Mouse (Mus musculus) embryo, embryonic 10.5 days (tissue): Measurements from ENCODE around the gene Vmn1r30.

ENCODE experiments used
- DNase-seq: peaks from one replicate; pipeline ENCODE4 v3.0.0-alpha.2; 2015; ENCODE audit warnings: low spot score

Vmn1r30 gene

GRCm38 (mm10) chr6:58443285-58443684 lies at the start of gene Vmn1r30:
Gene Vmn1r30 (minus strand): TSS chr6:58443385.
- DNase-seq: no peak

DNA sequence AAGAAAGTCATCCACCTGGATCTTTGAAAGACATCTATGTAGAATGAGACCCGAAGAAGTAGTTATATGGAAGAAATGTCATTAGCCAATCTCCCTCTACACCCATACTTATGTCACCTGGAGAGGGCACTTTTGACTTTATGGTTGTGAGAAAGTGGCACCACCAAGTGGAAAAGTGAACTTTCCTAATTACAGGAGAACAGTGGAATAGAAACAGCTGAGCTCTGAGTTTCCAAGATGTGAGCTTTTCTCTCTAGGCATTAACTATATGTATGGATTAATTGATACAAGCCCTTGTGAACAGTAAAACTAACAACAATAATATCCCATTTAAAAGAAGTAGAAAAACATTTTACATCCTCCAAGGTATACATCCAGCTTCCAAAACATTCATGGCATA lies 32.0 kb upstream of the Vmn1r30 start, which contains the start of gene Vmn1r31:
Gene Vmn1r31, minus strand, starts transcription at position 101 of the 400 bp plus-strand sequence.
- no peak for DNase-seq
